Mouse (Mus musculus) neural tube, embryonic 14.5 days (tissue): ENCODE results near the gene Tmem128. TPM values are rescaled to one million over a fixed set of nuclear protein-coding genes. Genes with fewer than 3 reads are reported as not detected.

Experiments
- ATAC-seq: fragments of 200-750 bp; cut with Nextera tagmentation; 2 replicates; pipeline ENCODE4 v1.8.0; 2017; ENCODE audit warnings: low read depth, mild to moderate bottlenecking, moderate TSS enrichment, moderate library complexity
- H3K27ac ChIP-seq: fragments of 300-500 bp; sonication (generic); 2 replicates; pipeline ENCODE4 v1.5.1; 2014; ENCODE audit warnings: low read depth, mild to moderate bottlenecking, control low read depth, low read length, moderate library complexity, mixed read lengths
- H3K27me3 ChIP-seq: fragments of 300-500 bp; sonication (generic); 2 replicates; pipeline ENCODE4 v1.6.1; 2014; ENCODE audit warnings: low read length; ENCODE audit not compliant: control insufficient read depth, insufficient read depth
- H3K36me3 ChIP-seq: fragments of 300-500 bp; sonication (generic); 2 replicates; pipeline ENCODE4 v1.6.1; 2014; ENCODE audit warnings: low read length, mixed read lengths; ENCODE audit not compliant: control insufficient read depth, insufficient read depth
- H3K4me1 ChIP-seq: fragments of 300-500 bp; sonication (generic); 2 replicates; pipeline ENCODE4 v1.6.1; 2014; ENCODE audit warnings: low read length; ENCODE audit not compliant: control insufficient read depth, insufficient read depth
- H3K4me2 ChIP-seq: fragments of 300-500 bp; sonication (generic); 2 replicates; pipeline ENCODE4 v1.6.1; 2014; ENCODE audit warnings: mild to moderate bottlenecking, low read depth, low read length, control low read depth
- H3K4me3 ChIP-seq: fragments of 300-500 bp; sonication (generic); 2 replicates; pipeline ENCODE4 v1.5.1; 2014; ENCODE audit warnings: low read depth, low read length, control low read depth, mixed read lengths
- H3K9ac ChIP-seq: fragments of 300-500 bp; sonication (generic); replicated peaks from 2 replicates; pipeline ENCODE4 v1.6.1; 2014; ENCODE audit warnings: low read depth, mild to moderate bottlenecking, control low read depth, low read length, mixed read lengths
- H3K9me3 ChIP-seq: fragments of 300-500 bp; sonication (generic); 2 replicates; pipeline ENCODE4 v1.6.1; 2016; ENCODE audit warnings: low read length; ENCODE audit not compliant: control insufficient read depth
- WGBS: fragments of 180-500 bp; shearing (Covaris S2); extraction: QIAGEN DNeasy Blood & Tissue Kit; methylation state at CpG from one replicate; pipeline ENCODE4 v1.1.7; 2014; 5-methylcytosine and 5-hydroxymethylcytosine counted together
- polyA plus RNA-seq: library from polyadenylated mRNA; unstranded; fragments of >200 nt; fragmentation: Nextera tagmentation; extraction: Ambion mirVana; gene quantifications from 2 replicates; pipeline ENCODE4 v1.2.1, GENCODE M21; 2014

Tmem128 gene
- polyA plus RNA-seq, 1 experiment from 2014 or later = 110 TPM

DNA sequence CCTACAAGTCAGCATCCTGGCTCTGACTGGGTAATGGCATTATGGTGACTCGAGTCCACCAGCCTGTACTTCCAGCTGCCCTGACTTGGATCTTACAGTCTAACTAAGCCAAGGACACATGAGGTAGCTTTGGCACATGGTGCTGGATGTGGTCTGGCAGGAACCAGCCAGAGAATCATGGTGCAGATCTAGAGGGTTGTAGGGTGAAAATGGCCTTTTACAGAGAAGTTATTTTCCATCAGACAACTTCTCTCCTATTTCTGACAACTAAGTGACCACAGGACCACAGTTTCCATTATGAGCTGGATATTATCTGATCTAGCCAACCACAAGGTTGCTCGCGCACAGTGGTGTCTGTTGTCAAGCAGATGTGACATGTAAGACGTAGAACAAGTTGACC, 13.8 kb downstream of the Tmem128 start:
- peaks cover 36% of the 10 kb centered on the region for H3K27me3 ChIP-seq
- WGBS = 87% methylated on average over 4 of the region's 4 CpGs
- no peak overlapping the region for H3K27ac ChIP-seq
- H3K9ac ChIP-seq = no peak overlapping the region
- peaks cover 12% of the 10 kb centered on the region for H3K36me3 ChIP-seq
- H3K9me3 ChIP-seq = no peaks in the 10 kb centered on the region
- H3K4me2 ChIP-seq = no peak overlapping the region
- H3K4me3 ChIP-seq = no peak overlapping the region
- ATAC-seq = no peak
- H3K4me1 ChIP-seq = peaks cover 8% of the 10 kb centered on the region; the same call in 1 of the 2 replicates

DNA sequence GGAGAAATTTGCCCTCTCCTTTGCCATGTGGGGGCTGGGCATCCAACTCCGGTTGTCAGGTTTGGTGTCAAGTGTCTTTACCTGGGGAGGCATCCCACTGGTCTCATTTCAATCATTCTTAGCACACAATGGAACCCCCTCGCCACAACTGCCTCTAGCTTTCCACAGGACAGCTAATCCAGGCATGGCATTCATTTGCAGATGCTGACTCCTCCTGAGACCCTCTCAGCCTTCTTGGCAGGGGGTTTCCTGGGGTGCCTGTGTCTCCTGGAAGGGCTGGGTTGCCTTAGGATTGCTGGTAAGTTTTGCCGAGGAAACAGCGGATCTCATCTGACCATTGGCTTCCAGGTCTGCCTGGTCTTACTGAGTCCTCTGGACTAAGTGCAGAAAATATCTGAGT, 15.8 kb downstream of the Tmem128 start, which contains the start of gene Otop1:
Otop1 (plus strand) TSS at position 202 of the 400 bp plus-strand sequence.
- Histone ChIP-seq H3K9ac (no peak within 1 kb of the TSS), H3K27ac (no peak within 1 kb of the TSS), H3K9me3 (no peaks in the 10 kb centered on the region), H3K36me3 (peaks cover 4% of the 10 kb centered on the region; the same call in 1 of the 2 replicates), H3K4me3 (peak within 1 kb of the TSS; percentile 33; the same call in 1 of the 2 replicates), H3K27me3 (peaks cover 39% of the 10 kb centered on the region), H3K4me1 (peaks cover 8% of the 10 kb centered on the region; the same call in 1 of the 2 replicates), H3K4me2 (0 out of 2 replicates have a peak within 1 kb of the TSS, but pooled peaks have one; percentile 18)
- no peak for ATAC-seq
- 2% methylated on average over 4 of the region's 4 CpGs for WGBS

DNA sequence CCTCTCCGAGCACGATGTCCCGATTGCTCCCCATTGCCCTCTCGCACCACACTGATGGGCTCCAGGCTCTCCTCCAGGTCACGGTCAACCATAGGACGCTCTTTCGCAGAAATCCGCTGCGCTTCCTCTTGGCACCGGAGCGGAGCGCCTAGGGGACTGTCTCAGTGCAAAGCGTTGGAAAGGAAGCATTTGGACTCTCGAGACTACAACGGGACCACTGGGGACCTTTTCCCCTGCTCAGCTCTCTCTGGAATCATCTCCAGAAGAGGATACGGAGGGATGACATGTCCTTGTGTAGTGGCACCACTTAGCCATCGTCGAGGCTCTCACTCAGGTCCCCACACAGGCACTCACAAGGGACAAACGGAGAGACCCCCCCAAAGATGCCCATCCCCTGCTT, 16.5 kb downstream of the Tmem128 start:
- Histone ChIP-seq H3K36me3 (no peaks in the 10 kb centered on the region), H3K4me3 (peak overlapping the region; percentile 33; the same call in 1 of the 2 replicates), H3K27ac (no peak overlapping the region), H3K4me2 (0 out of 2 replicates have a peak overlapping the region, but pooled peaks have one; percentile 18), H3K4me1 (peaks cover 8% of the 10 kb centered on the region; the same call in 1 of the 2 replicates), H3K9ac (no peak overlapping the region), H3K27me3 (peaks cover 39% of the 10 kb centered on the region), H3K9me3 (no peaks in the 10 kb centered on the region)
- 2% methylated on average over 19 of the region's 19 CpGs for WGBS
- peak; percentile 11; the same call in 1 of the 2 replicates for ATAC-seq

DNA sequence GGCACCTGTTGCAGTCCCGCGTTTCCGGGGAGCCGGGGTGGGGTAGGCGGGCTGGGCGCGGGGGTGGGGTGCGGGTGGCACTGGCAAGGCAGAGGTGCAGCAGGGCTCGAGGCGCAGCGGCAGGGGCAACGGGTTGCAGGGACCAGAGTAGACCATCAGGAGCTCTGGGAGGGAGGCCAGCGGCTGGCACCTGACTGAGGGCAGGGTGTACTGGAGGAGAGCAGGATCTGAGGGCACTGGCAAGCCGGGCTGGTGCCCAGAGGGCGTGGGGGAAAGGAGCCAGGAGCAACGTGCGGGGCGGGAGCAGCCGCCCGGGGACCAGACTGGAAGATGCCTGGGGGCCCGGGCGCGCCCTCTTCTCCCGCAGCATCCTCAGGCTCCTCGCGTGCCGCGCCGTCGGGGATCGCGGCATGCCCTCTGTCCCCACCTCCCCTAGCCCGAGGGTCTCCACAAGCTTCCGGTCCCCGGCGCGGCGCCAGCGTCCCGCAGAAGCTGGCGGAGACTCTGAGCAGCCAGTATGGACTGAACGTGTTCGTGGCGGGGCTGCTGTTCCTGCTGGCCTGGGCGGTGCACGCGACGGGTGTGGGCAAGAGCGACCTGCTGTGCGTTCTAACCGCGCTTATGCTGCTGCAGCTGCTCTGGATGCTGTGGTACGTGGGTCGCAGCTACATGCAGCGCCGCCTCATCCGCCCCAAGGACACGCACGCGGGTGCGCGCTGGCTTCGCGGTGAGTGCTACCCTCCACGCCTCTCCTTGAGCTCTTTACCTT, 17.3 kb downstream of the Tmem128 start:
- Histone ChIP-seq H3K27ac (no peak overlapping the region), H3K4me3 (peak overlapping the region; percentile 33), H3K4me2 (peak overlapping the region; percentile 54), H3K4me1 (peaks cover 8% of the 10 kb centered on the region; the same call in 1 of the 2 replicates), H3K9me3 (no peaks in the 10 kb centered on the region), H3K27me3 (peaks cover 39% of the 10 kb centered on the region), H3K36me3 (no peaks in the 10 kb centered on the region), H3K9ac (0 out of 2 replicates have a peak overlapping the region, but pooled peaks have one; percentile 11)
- 1% methylated on average over 53 of the region's 65 CpGs for WGBS
- peak; percentile 47 for ATAC-seq

DNA sequence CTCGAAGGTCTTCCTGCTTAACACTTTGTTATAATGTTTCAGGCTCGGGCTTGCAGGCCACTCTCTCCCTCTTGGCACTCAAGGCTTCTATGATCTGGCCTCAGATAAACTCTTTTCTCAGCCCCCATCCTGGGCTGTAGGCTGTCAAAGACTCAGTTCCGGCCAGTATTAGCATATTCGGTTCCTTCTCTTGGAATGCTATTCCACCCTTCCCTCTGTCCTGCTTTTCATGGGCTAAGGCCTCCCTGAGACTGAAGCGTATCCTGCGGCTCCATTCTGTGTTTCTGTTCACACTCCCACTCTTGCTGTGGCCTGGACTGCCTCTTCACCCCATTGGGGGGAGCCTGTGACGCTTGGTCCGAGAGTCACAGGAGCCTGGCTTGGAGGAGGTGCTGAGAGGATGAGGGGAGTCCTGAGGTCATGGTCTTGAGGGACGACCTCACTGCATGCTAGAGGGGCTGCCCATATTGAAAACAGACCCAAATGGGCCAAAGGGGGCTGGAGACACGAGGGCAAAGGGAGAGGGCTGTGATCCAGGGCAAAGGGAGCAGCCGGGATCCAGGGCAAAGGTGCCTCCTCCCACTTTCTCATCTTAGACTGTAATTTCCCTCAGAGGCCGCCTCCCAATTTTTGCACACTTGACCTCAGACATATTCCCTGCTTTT, 18.1 kb downstream of the Tmem128 start:
- Histone ChIP-seq H3K4me3 (peak overlapping the region; percentile 33), H3K4me2 (peak overlapping the region; percentile 54; the same call in 1 of the 2 replicates), H3K36me3 (no peaks in the 10 kb centered on the region), H3K4me1 (peaks cover 8% of the 10 kb centered on the region; the same call in 1 of the 2 replicates), H3K9me3 (no peaks in the 10 kb centered on the region), H3K27me3 (peaks cover 39% of the 10 kb centered on the region), H3K27ac (no peak overlapping the region), H3K9ac (0 out of 2 replicates have a peak overlapping the region, but pooled peaks have one; percentile 11)
- WGBS = 16% methylated on average over 12 of the region's 12 CpGs
- ATAC-seq = 0 out of 2 replicates have a peak, but pooled peaks have one; percentile 1

DNA sequence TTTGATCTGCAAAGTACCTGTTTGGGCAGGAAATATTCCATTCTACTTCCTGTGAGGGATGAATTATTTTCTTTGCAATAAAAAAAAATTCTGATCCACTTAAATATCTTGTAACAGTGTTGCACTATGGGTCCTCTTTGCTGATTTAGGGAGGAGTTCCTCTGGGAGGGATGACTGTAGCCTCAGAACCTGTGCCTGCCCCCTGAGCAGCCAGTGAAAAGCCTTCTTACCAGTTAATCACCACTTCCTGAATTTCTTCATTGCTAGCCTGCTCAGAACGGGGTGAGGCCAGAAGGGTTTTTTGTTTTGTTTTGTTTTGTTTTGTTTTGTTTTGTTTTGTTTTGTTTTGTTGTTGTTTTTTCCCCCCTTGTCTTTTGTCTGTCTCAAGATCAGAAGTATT, 20.1 kb downstream of the Tmem128 start:
- no peak for ATAC-seq
- H3K9ac ChIP-seq = no peak overlapping the region
- no peaks in the 10 kb centered on the region for H3K36me3 ChIP-seq
- peaks cover 34% of the 10 kb centered on the region for H3K27me3 ChIP-seq
- no peaks in the 10 kb centered on the region for H3K9me3 ChIP-seq
- peaks cover 8% of the 10 kb centered on the region; the same call in 1 of the 2 replicates for H3K4me1 ChIP-seq
- no peak overlapping the region for H3K4me2 ChIP-seq
- no peak overlapping the region for H3K4me3 ChIP-seq
- no peak overlapping the region for H3K27ac ChIP-seq
- 46% methylated on average over 1 of the region's 1 CpGs for WGBS

DNA sequence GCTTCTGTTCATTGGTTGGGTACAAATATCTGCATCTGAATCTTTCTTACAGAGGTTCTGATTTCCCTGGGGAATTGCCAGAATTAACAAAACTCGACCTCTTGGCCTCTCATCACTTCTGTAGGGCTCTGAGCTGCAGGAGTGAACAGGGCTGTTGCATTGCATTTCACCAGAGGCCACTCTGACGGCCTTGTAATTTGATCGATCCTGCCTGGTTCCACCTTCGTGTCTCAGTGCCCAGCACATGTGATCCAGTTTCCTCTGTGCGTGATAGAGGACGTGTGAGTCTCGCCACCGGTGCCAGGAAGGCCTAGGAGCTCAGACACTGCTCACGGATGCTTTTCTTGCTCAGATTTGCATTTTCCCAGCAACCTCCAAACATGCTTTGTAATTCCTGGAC, 25.7 kb downstream of the Tmem128 start:
- Histone ChIP-seq H3K9me3 (no peaks in the 10 kb centered on the region), H3K9ac (no peak overlapping the region), H3K4me1 (no peaks in the 10 kb centered on the region), H3K36me3 (no peaks in the 10 kb centered on the region), H3K4me2 (no peak overlapping the region), H3K27ac (no peak overlapping the region), H3K4me3 (no peak overlapping the region), H3K27me3 (no peaks in the 10 kb centered on the region)
- WGBS = 80% methylated on average over 9 of the region's 9 CpGs
- ATAC-seq = no peak

DNA sequence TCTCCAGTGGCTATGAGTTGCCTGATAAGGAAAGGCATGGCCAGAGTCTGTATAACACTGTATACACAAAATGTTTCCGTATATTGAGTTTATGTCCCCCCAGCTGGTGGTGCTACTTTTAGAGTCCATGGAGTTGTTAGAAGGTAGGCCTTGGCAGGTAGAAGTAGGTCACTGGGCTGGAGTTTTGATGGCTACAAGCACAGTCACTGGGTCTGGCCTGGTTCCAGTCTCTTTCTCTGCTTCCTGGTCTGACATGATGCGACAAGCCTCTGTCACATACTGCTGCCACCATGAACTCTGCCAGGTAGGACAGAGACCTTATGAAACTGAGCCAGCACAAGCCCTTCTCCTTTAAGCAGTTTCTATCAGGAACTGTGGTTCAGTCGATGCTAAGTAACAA, 28.5 kb downstream of the Tmem128 start:
- H3K9ac ChIP-seq = no peak overlapping the region
- 89% methylated on average over 3 of the region's 3 CpGs for WGBS
- H3K4me3 ChIP-seq = no peak overlapping the region
- H3K4me1 ChIP-seq = no peaks in the 10 kb centered on the region
- no peak overlapping the region for H3K27ac ChIP-seq
- no peaks in the 10 kb centered on the region for H3K36me3 ChIP-seq
- ATAC-seq = no peak
- H3K27me3 ChIP-seq = no peaks in the 10 kb centered on the region
- H3K4me2 ChIP-seq = no peak overlapping the region
- no peaks in the 10 kb centered on the region for H3K9me3 ChIP-seq
